ENCODE assay signal across 8 mouse cellular contexts in genomic region chr9:103201561-103202260, GRCm38 (mm10). TPM values are rescaled to one million over a fixed set of nuclear protein-coding genes. Genes with fewer than 3 reads are reported as not detected.
A peak's percentile ranks its signal among the peaks of the same experiment; 100 is the strongest.
DNase-seq lines count a peak whose midpoint lies in the region; ATAC-seq lines count a peak whose summit lies in the region.

Gene Srprb, minus strand, starts transcription at chr9:103202137.

- H3K4me1 ChIP-seq in forebrain, embryonic 14.5 days (ENCODE audit: control insufficient read depth, insufficient read depth, low read length): peaks cover 3% of the 10 kb centered on the region; the same call in 1 of the 2 replicates
- H3K4me1 ChIP-seq in neural tube, embryonic 15.5 days: peaks cover 9% of the 10 kb centered on the region

- H3K4me2 ChIP-seq in forebrain, embryonic 14.5 days (ENCODE audit: low read length): peak within 1 kb of the TSS; percentile 74
- peak within 1 kb of the TSS; percentile 66 for H3K4me2 ChIP-seq in neural tube, embryonic 15.5 days

- peaks cover 20% of the 10 kb centered on the region for H3K36me3 ChIP-seq in forebrain, embryonic 14.5 days (ENCODE audit: control insufficient read depth, insufficient read depth, low read length)
- H3K36me3 ChIP-seq in neural tube, embryonic 15.5 days: peaks cover 16% of the 10 kb centered on the region

- peak within 1 kb of the TSS; percentile 71; the same call in 1 of the 2 replicates for H3K27ac ChIP-seq in forebrain, embryonic 14.5 days (ENCODE audit: low read depth, low read length)
- peak within 1 kb of the TSS; percentile 82 for H3K27ac ChIP-seq in neural tube, embryonic 15.5 days (replicated peaks)

- 1% methylated on average over 45 of the region's 45 CpGs for WGBS in forebrain, embryonic 14.5 days
- WGBS in neural tube, embryonic 15.5 days: under 1% methylated on average over 45 of the region's 45 CpGs

- H3K9me3 ChIP-seq in forebrain, embryonic 14.5 days (replicated peaks; ENCODE audit: control insufficient read depth, low read length): no peaks in the 10 kb centered on the region
- H3K9me3 ChIP-seq in neural tube, embryonic 15.5 days (replicated peaks): no peaks in the 10 kb centered on the region

- peak; percentile 99 for ATAC-seq in forebrain, embryonic 14.5 days
- ATAC-seq in neural tube, embryonic 15.5 days (ENCODE audit: low FRiP score): peak; percentile 98

- H3K4me3 ChIP-seq in forebrain, embryonic 14.5 days (ENCODE audit: low read depth, low read length): peak within 1 kb of the TSS; percentile 85
- peak within 1 kb of the TSS; percentile 69 for H3K4me3 ChIP-seq in neural tube, embryonic 15.5 days (replicated peaks)

- peak; percentile 90 for DNase-seq in ES-CJ7 (ENCODE audit: low read depth, low spot score)
- peak; percentile 87 for DNase-seq in cerebellum, adult 11 months
- peak; percentile 97 for DNase-seq in forebrain, embryonic 14.5 days (ENCODE audit: low spot score)
- peak; percentile 91 to 94 for DNase-seq in heart, postnatal 14 days
- DNase-seq in layer of hippocampus, adult 11-12 months (ENCODE audit: low spot score): peak; percentile 93
- DNase-seq in lung, adult 18-20 months: peak; percentile 93 to 95
- peak; percentile 93 for DNase-seq in testis, postnatal 14 days (ENCODE audit: low spot score)

- intact Hi-C loops in heart, postnatal 14 days (cut with DNase I): loop anchor here (10.0 kb wide), 1 partner anchor 793 kb away; no protein-coding TSS in a partner anchor

- peak within 1 kb of the TSS; percentile 85 for H3K9ac ChIP-seq in forebrain, embryonic 14.5 days (ENCODE audit: low read length)
- H3K9ac ChIP-seq in neural tube, embryonic 15.5 days (replicated peaks): peak within 1 kb of the TSS; percentile 63

- no peaks in the 10 kb centered on the region for H3K27me3 ChIP-seq in forebrain, embryonic 14.5 days (replicated peaks; ENCODE audit: control insufficient read depth, insufficient read depth, low read length)
- H3K27me3 ChIP-seq in neural tube, embryonic 15.5 days (replicated peaks): no peaks in the 10 kb centered on the region

RNA-seq across cellular contexts. Expression of gene Srprb, which starts in this region (rescaled TPM):
- 55.8 and 61.7 TPM in 2 replicates for polyA plus RNA-seq in forebrain, embryonic 14.5 days (2014; fragmentation: Nextera tagmentation; extraction: Ambion mirVana)
- total RNA-seq in heart, postnatal 14 days (2021): 10 to 100 TPM; 16.7 to 18.6 TPM
- 58.5 and 60.9 TPM in 2 replicates for polyA plus RNA-seq in neural tube, embryonic 15.5 days (2015; fragmentation: Nextera tagmentation; extraction: Ambion mirVana)

Comparison
In these comparisons a context has a peak if more than half of its experiments do, and no peak if none do; other contexts are left out.
1. Peak in every context shown above with its lines: DNase-seq, ATAC-seq, H3K4me3 ChIP-seq and H3K27ac ChIP-seq.